Mouse (Mus musculus) spleen, postnatal 4 days (tissue): ENCODE results near the gene Zbtb20.

Experiments used
- DNase-seq, 2 experiments: peaks; one replicate each; pipeline ENCODE4 v3.0.0; 2022; ENCODE audit warnings: low spot score in 2 of 2

The Zbtb20 gene

GRCm38 (mm10) chr16:43515538-43515937, 639.9 kb downstream of the Zbtb20 start:
- no peak for DNase-seq

GRCm38 (mm10) chr16:43520274-43520673, 644.6 kb downstream of the Zbtb20 start:
- no peak for DNase-seq

- DNase-seq = no peak
Observed at GRCm38 (mm10) chr16:43522482-43522881, 646.8 kb downstream of the Zbtb20 start.

GRCm38 (mm10) chr16:43524179-43524578, 648.5 kb downstream of the Zbtb20 start:
- no peak for DNase-seq

GRCm38 (mm10) chr16:43525624-43526023, 649.9 kb downstream of the Zbtb20 start:
- no peak for DNase-seq

GRCm38 (mm10) chr16:43528300-43528699, 652.6 kb downstream of the Zbtb20 start:
- DNase-seq = no peak

GRCm38 (mm10) chr16:43531328-43531727, 655.6 kb downstream of the Zbtb20 start:
- no peak for DNase-seq

GRCm38 (mm10) chr16:43534103-43534502, 658.4 kb downstream of the Zbtb20 start:
- no peak for DNase-seq

- no peak for DNase-seq
Observed at GRCm38 (mm10) chr16:43535912-43536311, 660.2 kb downstream of the Zbtb20 start.

GRCm38 (mm10) chr16:43537163-43537562, 661.5 kb downstream of the Zbtb20 start:
- DNase-seq = no peak

GRCm38 (mm10) chr16:43539659-43540096, 664.0 kb downstream of the Zbtb20 start:
- DNase-seq = no peak

GRCm38 (mm10) chr16:43540108-43540507, 664.4 kb downstream of the Zbtb20 start:
- DNase-seq = no peak

GRCm38 (mm10) chr16:43540546-43541167, 665.0 kb downstream of the Zbtb20 start:
- DNase-seq = no peak

- no peak for DNase-seq
Observed at GRCm38 (mm10) chr16:43545261-43545660, 669.6 kb downstream of the Zbtb20 start.

GRCm38 (mm10) chr16:43547323-43548180, 671.9 kb downstream of the Zbtb20 start:
- no peak for DNase-seq

- no peak for DNase-seq
Observed at GRCm38 (mm10) chr16:43548774-43549173, 673.1 kb downstream of the Zbtb20 start.

GRCm38 (mm10) chr16:43549425-43550089, 673.9 kb downstream of the Zbtb20 start:
- DNase-seq = no peak

- no peak for DNase-seq
Observed at GRCm38 (mm10) chr16:43552443-43552842, 676.8 kb downstream of the Zbtb20 start.

- DNase-seq = no peak
Observed at GRCm38 (mm10) chr16:43557385-43557784, 681.7 kb downstream of the Zbtb20 start.

- DNase-seq = no peak
Observed at GRCm38 (mm10) chr16:43561330-43561729, 685.6 kb downstream of the Zbtb20 start.

- DNase-seq = no peak
Observed at GRCm38 (mm10) chr16:43561956-43562355, 686.3 kb downstream of the Zbtb20 start.

- no peak for DNase-seq
Observed at GRCm38 (mm10) chr16:43565872-43566271, 690.2 kb downstream of the Zbtb20 start.

- no peak for DNase-seq
Observed at GRCm38 (mm10) chr16:43566511-43566910, 690.8 kb downstream of the Zbtb20 start.
